Mouse (Mus musculus) heart, adult 2 months (tissue): ENCODE measurements around the gene Gpr65. TPM values are rescaled to one million over a fixed set of nuclear protein-coding genes. Genes with fewer than 3 reads are reported as not detected.
"Not testable (repeated sequence)": the region's sequence is repeated elsewhere in the genome, so short reads cannot be mapped to it uniquely, and the experiment has no call there.

ENCODE experiments used
- DNase-seq, 2 experiments: peaks; one replicate each; pipeline ENCODE4 v3.0.0; 2021
- H3K27ac ChIP-seq: fragments of 200-600 bp; 2 replicates; pipeline ENCODE4 v1.8.1; 2022
- H3K27me3 ChIP-seq: fragments of 200-500 bp; 2 replicates; pipeline ENCODE4 v1.6.1; 2012; ENCODE audit warnings: mild to moderate bottlenecking, low read length, inconsistent platforms, mixed read lengths; ENCODE audit not compliant: control insufficient read depth, insufficient read depth
- H3K36me3 ChIP-seq: fragments of 200-500 bp; 2 replicates; pipeline ENCODE4 v1.6.1; 2012; ENCODE audit warnings: low read length, inconsistent platforms; ENCODE audit not compliant: control insufficient read depth, insufficient read depth
- H3K4me1 ChIP-seq: fragments of 200-500 bp; 2 replicates; pipeline ENCODE4 v1.6.1; 2011; ENCODE audit warnings: low read length; ENCODE audit not compliant: control insufficient read depth, insufficient read depth
- H3K4me3 ChIP-seq: fragments of 200-600 bp; 2 replicates; pipeline ENCODE4 v1.8.1; 2022
- H3K79me2 ChIP-seq: fragments of 200-500 bp; replicated peaks from 2 replicates; pipeline ENCODE4 v1.6.1; 2012; ENCODE audit warnings: mild to moderate bottlenecking, inconsistent platforms, low read length, moderate library complexity, mixed read lengths; ENCODE audit not compliant: control insufficient read depth, insufficient read depth
- H3K9ac ChIP-seq: fragments of 200-500 bp; 2 replicates; pipeline ENCODE4 v1.6.1; 2012; ENCODE audit warnings: low read depth, mild to moderate bottlenecking, control low read depth, inconsistent platforms, low read length, mixed read lengths
- CTCF ChIP-seq: fragments of 200-600 bp; IDR thresholded peaks from 2 replicates; pipeline ENCODE4 v1.8.1; 2022; ENCODE audit warnings: antibody characterized with exemption, mild to moderate bottlenecking, moderate library complexity
- EP300 ChIP-seq: fragments of 200-500 bp; IDR thresholded peaks from 2 replicates; pipeline ENCODE4 v1.6.1; 2011; ENCODE audit warnings: low read depth, low read length, control low read depth; ENCODE audit not compliant: insufficient read depth
- POLR2A ChIP-seq: fragments of 200-500 bp; IDR thresholded peaks from 2 replicates; pipeline ENCODE4 v1.6.1; 2011; ENCODE audit warnings: mild to moderate bottlenecking, low read depth, low read length, control low read depth; ENCODE audit not compliant: insufficient read depth
- WGBS: fragments of 180-500 bp; shearing (Covaris S2); methylation state at CpG from one replicate; pipeline ENCODE4 v1.1.7; 2018; 5-methylcytosine and 5-hydroxymethylcytosine counted together
- intact Hi-C: fragments of 180-260 bp; cut with DNase I; formaldehyde crosslinking; loops from one replicate; pipeline ENCODE4 v1.15.1; 2025
- polyA plus RNA-seq: library from polyadenylated mRNA; depleted of rRNA; stranded (reverse); fragments of >200 nt; gene quantifications from 2 replicates; pipeline ENCODE4 v1.2.3, GENCODE M21; 2012; rRNA removed
- total RNA-seq, 2 experiments: library from RNA; stranded (reverse); gene quantifications; 2 replicates each; pipeline ENCODE4 v1.2.3; 2021

The Gpr65 gene
- total and polyA plus RNA-seq, 3 experiments, result 0.52 to 0.84 (median 0.64) TPM

- WGBS, result 85% methylated on average over 7 of the region's 7 CpGs
- Histone ChIP-seq H3K4me1 (no peaks in the 10 kb centered on the region), H3K4me3 (no peak overlapping the region), H3K9ac (no peak overlapping the region), H3K36me3 (no peaks in the 10 kb centered on the region), H3K79me2 (no peaks in the 10 kb centered on the region; the same call in 1 of the 2 replicates), H3K27ac (no peak overlapping the region), H3K27me3 (no peaks in the 10 kb centered on the region)
- intact Hi-C loops, result no loop called here
- TF ChIP-seq POLR2A (no peak), CTCF (no peak), EP300 (no peak)
- DNase-seq, result no peak
These were observed 43.1 kb downstream of the Gpr65 start for GRCm38 (mm10) chr12:98311376-98312083.

DNA sequence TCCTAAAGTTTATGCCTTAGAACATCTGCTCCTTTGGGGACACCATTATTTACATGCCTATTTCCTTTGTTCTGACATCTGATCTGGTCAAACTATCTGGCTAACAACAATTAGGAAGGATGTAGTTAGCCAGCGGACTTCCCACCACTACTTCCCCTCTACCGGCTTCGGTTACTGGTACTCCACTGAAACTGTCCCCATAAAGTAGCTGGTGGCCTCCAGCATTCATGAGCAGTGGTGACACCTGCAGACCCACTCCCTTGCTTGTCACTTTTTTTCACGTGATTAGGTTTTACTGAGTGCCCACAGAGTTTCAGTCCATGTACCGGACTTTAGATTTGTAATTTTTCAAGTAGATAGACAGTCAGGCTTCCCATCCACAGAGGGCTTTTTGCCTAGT is 47.5 kb downstream of the Gpr65 start:
- no peak for DNase-seq
- WGBS, result 54% methylated on average over 5 of the region's 5 CpGs
- Histone ChIP-seq H3K27ac (no peak overlapping the region), H3K9ac (no peak overlapping the region), H3K36me3 (no peaks in the 10 kb centered on the region), H3K27me3 (no peaks in the 10 kb centered on the region), H3K4me1 (no peaks in the 10 kb centered on the region; the same call in 1 of the 2 replicates), H3K79me2 (no peaks in the 10 kb centered on the region; the same call in 1 of the 2 replicates), H3K4me3 (no peak overlapping the region)
- TF ChIP-seq CTCF (no peak), POLR2A (no peak), EP300 (no peak)
- intact Hi-C loops, result no loop called here

DNA sequence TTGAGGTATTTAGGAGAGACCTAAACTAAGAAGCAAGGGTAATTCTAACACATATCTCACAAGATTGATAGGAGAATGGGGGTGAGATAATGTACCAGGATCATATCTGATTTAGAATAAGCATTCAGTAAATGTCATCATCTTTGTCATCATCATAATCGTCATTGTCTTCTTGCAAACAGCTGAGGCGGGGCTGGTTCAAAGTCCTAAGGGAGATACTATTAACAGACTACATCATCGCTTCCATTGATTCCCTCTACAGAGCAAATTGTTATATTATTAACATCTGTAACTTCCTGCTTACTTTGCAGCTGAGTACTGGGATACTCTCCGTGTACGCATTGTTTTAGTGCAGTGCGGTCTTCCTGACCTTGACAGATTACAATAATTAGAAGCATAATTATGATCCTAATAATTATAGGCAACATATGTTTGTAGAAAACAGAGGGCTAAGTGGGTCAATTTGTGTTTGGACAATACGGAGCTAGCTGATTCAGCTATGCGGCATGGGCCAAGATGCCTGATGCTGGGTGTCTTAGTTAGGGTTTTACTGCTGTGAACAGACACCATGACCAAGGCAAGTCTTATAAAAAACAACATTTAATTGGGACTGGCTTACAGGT is 49.4 kb downstream of the Gpr65 start:
- H3K36me3 ChIP-seq, result no peaks in the 10 kb centered on the region
- TF ChIP-seq EP300, result no peak
- no peak for TF ChIP-seq POLR2A
- TF ChIP-seq CTCF, result no peak
- DNase-seq, result no peak
- no peaks in the 10 kb centered on the region for H3K27me3 ChIP-seq
- H3K4me3 ChIP-seq, result no peak overlapping the region
- no peaks in the 10 kb centered on the region for H3K79me2 ChIP-seq
- H3K9ac ChIP-seq, result no peak overlapping the region
- intact Hi-C loops, result no loop called here
- 59% methylated on average over 8 of the region's 8 CpGs for WGBS
- no peaks in the 10 kb centered on the region; the same call in 1 of the 2 replicates for H3K4me1 ChIP-seq
- H3K27ac ChIP-seq, result no peak overlapping the region

DNA sequence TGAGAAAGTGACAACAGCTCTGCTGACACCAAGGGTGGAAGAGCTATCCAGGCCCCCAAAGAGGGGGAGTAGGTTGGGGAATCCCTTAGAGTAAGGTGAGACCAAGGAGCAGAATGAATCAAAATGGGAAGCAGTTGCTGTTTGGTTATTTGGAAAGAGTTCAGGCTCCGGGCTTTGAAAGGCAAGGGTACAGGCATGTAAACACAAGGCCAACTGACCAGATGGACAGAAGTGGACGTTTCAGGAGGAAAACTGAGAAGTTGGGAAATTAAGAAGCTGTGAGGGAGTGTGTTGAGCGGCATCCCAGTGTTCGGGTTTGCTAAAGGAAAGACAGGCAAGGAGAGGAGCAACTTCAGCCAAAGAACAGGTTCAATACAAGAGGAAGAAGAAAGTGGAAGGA is 54.0 kb downstream of the Gpr65 start:
- H3K79me2 ChIP-seq, result no peaks in the 10 kb centered on the region
- H3K36me3 ChIP-seq, result no peaks in the 10 kb centered on the region
- no peak for DNase-seq
- intact Hi-C loops, result no loop called here
- no peak overlapping the region for H3K27ac ChIP-seq
- no peak overlapping the region for H3K9ac ChIP-seq
- WGBS, result 76% methylated on average over 4 of the region's 4 CpGs
- TF ChIP-seq CTCF, result no peak
- TF ChIP-seq POLR2A, result no peak
- no peak for TF ChIP-seq EP300
- H3K27me3 ChIP-seq, result no peaks in the 10 kb centered on the region
- H3K4me3 ChIP-seq, result no peak overlapping the region
- no peaks in the 10 kb centered on the region for H3K4me1 ChIP-seq

DNA sequence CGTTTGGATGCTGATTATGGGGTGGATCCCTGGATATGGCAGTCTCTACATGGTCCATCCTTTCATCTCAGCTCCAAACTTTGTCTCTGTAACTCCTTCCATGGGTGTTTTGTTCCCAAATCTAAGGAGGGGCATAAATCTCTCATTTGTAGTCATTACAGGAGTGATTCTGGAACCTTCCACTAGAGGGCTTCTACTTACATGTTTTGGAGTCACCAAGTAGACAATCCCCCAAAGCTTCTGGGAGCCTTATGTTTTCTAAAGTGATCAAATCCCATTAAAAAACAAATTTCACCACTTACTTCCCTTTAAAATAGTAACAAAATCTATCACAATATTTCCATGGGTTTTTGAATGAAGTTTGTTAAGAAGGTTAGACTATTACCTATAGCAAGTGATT is 55.7 kb downstream of the Gpr65 start:
- H3K9ac ChIP-seq, H3K27ac ChIP-seq, H3K79me2 ChIP-seq, H3K36me3 ChIP-seq, H3K4me3 ChIP-seq, intact Hi-C loops, H3K27me3 ChIP-seq, DNase-seq, H3K4me1 ChIP-seq: not testable (repeated sequence)
- peak; percentile 67 for TF ChIP-seq CTCF
- no CpG with 5 or more reads among the region's 1 CpGs for WGBS

Other genes with a start within 250 kb of the Gpr65 start
- gene Galc, start 9.2 kb upstream of the Gpr65 start, total RNA-seq, result 1 to 10 TPM; 7.3 to 8.3 TPM
- 5.0 and 11.5 TPM in 2 replicates for gene Galc, start 9.2 kb upstream of the Gpr65 start, polyA plus RNA-seq